Mouse (Mus musculus): ENCODE data around the gene I0C0044D17Rik. TPM values are rescaled to one million over a fixed set of nuclear protein-coding genes. Genes with fewer than 3 reads are reported as not detected.

I0C0044D17Rik gene
- total RNA-seq, 1 experiment from 2014 or later = not detected

DNA sequence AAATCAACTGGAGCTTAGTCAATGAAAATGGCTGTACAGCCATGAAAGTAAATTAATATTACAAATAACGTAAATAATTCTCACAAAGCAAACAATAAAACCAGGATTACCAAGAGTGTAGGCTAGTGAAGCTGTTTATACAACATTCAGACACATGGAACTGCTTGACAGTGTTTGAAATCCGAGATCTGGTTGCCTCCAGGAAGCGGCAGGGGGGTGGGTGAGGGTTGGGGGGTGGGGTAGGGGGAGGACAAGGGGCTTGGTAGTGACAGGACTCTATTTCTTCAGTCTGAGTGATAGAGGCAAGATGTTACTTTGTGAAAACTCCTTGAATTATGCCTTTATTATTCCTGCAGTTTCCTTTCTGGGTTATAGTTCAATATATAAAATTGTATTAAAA, 3.1 kb upstream of the I0C0044D17Rik start:
- no peak for DNase-seq

GRCm38 (mm10) chr4:98823047-98823446, 593 bp downstream of the I0C0044D17Rik start:
- DNase-seq = no peak

- DNase-seq = no peak
These were observed 1.2 kb downstream of the I0C0044D17Rik start for GRCm38 (mm10) chr4:98822478-98822877.

DNA sequence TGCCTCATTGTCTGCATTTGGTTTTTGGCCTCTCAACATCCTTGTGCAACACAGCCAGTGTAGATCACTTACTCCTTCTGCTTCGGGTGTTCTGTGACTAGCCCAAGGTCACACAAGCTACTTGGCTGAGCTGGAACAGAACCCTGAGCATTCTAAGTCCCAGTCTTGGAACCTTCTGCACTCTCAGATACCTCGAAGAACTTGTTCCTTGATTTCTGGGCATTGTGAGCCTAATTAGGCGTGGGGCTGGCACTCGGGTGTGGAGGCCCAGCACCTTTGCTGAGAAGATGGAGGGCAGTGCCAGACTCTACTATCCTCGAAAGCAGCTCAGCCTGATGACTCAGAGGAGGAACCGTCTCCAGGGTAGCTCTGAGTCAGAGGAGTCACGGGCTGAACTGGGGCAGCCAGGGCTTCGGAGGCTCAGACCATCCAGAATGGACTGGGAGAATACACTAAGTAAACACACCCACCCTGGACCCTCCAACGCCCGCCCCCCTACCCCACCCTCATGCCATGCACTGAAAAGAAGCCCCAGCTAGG, 4.4 kb downstream of the I0C0044D17Rik start:
- DNase-seq = peak; percentile 46

DNA sequence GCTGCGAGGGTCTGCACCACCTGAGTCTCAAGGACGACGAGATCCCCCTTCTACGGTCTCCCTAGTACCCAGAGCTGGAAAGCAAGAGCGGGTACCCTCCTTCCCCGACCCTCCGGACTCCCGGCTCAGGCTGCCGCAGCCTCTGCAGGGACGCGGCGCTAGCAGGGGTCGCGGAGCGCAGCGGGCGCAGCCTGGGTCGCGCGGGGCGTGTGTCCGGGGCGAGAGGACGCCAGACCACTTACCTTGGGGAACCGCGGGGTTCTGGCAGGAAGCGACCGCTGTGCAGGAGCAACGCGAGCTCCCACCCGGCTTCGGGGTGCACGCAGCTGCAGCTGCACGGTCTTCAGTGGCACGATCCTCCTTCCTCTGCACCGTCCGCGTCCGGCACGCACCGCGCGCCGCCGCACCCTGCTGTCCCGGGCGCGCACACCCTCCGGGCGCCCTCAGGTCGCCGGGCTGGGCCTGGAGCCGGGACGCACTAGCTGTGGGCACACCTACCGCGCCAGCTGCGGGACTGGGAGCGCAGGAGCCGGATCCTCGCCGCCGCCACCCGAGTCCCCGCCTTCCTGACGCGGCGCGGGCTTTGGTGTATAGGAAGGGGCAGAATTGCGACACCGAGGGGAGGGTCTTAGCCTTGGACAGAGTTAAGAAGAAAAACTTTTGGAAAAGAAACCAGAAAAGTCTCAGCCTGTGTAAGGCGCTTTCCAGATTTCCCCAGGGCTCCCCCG, 6.3 kb downstream of the I0C0044D17Rik start, which contains the start of gene Kank4:
TSS of gene Kank4 (minus strand) at position 354 of the 728 bp plus-strand sequence.
- peak; percentile 51 for DNase-seq

DNA sequence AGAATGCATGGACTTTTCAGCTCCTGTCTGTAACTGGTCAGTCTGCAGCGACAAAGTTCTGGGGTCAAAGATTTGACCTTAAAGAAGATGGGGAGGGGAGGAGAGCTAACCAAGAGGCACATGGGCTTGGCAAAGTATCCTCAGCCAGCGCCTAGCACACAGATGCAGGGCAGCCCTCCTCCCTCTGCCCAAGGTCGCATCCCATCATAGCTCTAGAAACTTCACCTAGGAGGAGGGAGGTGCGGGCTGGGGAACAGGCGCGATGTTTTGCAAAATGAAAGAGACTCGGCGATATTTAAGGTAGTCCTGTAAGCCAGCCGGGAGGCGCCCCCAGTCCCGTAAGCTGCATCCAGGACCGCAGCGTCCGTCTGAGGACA, 6.8 kb downstream of the I0C0044D17Rik start:
- peak; percentile 11 for DNase-seq

DNA sequence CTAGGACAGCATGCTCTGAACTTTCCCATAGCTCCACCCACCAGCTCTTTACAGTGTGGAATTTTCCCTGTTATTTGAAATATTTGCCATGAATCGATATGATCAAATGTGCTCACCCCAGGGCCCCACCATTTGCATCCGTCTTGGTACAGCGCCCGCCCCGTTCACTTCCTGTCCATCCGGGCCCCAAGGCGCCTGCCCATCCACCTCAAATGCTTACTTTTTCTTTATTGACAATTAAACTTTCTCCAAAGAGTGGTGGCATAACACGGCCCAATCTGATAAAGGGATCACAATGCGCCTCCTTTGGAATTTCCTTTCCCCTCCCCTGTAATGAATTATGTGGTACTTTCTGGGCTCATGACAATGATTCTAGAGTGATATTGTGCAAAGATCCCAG, 17.3 kb downstream of the I0C0044D17Rik start:
- DNase-seq = no peak

DNA sequence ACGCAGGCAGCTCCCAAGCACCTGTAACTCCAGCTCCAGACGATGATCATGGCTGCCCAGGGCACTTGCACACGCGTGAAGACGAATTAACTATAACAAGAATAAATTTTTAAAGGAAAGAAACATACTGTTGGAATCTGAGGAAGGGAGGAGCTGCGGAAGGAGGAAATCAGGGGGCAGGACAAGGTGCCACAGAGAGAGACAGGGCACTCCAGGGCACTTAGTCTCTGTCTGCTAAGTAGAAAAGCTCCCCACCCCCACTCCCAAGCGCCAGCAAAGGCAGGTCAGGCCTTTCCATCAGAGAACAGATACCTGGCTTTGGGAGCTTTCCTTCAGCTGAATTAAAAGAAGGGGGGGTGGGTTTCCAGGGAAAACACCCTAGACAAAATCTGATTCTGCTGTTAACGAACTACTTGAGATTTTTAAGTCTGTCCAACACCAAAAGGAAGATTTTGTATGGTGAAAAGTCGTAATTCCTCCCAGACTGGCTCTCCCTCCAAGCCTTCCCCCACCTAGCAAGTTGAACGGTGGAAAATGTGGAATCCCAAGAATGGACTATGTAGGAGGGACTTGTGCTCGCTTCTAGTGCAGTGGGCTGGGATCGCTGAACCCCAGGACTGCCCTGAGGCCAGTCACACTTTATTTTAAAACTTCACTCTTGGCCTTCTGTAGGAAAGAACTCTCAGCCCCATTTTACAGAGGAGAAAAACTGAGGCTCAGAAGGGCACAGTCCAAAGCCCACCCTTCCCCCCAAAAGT, 18.2 kb downstream of the I0C0044D17Rik start:
- no peak for DNase-seq

DNA sequence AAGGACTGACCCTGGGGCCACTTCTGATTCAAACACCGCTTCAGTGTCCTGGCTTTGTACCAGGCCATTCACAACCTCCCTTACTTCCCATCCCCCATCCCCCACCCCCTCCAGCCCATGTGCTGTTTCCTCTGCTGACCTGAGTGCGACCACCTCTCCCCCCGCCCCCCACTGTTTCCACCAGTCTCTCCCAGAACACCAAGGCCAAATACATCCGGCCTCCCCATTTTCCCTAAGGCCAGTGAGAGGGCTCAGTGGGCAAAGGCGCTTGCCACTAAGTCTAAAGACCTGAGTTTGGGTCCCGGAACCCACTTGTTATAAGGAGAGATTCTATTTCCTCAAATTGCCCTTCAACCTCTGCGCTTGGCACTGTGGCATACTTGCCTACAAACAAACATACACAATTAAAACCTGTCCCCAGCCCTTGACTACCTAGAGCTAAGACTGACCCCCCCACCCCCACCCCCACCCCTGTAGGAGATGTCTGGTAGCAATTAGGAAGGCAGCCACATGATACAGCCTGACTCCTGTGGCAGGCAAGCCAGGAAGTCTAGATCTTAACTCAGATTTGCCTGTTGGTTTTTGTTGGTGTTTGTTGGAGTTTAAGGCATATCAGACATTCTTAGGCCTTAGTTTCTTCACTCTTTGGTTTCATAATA, 19.0 kb downstream of the I0C0044D17Rik start:
- no peak for DNase-seq

DNA sequence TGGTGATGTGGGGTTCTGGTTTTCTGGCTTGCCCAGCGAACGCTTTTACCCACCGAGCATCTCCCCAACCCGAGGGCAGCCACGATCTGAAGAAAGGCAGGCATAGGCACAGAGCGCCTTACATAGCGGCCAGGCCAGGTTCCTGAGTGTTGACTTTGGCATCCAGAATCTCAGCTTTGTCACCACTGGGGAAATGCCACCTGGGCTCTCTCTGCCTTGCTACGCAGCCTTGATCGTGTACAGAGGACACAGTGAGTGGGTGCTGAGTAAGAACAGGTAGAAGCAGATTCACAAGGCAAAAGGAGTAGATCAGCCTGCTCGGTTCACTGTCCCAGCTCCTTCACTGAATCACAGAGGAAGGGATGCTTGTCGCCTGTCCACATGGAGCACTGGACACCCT, 21.9 kb downstream of the I0C0044D17Rik start:
- no peak for DNase-seq

DNA sequence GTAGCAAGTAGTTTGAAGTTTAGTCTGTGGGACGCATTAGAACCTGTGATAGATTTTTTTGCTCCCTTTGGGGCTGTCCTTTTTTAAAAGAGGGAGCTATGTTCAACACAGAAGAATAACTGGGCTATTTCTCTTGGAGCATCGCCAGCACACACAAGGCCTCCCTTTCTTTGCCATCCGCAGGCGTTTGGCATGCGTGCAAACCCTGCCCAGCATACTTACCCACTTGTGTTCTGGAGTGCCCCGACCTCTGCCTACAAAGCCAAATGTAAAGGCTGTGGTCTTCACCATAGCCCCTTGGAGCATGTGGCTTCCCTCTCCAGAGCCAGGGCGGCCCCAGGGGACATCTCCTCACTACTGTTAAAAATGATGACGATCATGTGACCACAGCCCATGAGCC, 22.8 kb downstream of the I0C0044D17Rik start:
- DNase-seq = peak; percentile 17

DNA sequence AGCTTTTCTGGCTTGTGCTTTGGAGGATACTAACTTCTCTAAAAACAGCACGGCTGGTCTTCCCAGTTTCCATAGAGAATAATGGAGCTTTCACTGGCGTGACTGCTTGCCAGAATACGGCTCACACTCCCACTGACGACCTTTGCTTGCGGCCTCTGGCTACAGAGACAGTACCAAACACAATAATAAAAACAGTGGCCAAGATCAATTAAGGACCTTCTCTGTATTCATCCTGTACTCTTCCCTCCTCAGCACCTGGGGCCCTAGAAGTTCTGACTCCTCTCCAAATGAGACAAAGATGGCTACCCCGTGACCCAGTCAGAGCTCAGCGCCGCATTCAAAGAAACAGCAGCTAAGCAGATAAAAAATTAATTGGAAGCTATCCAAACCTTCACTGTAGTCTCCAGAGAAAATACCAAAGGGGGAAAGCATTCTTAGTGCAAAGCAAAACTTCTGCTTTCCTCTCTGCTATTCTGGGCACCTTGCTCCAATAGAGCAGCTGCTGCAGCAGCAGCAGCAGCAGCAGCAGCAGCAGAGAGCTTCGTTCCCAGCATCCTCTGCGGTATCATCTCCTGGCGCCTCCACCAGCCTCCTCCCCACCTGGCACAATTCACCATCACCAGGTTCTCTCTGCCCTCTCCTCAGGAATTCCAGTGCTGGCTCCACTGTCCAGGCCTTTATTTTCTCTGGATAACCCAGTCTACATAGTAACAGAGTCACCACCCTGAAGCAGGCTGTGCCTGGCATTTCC, 26.9 kb downstream of the I0C0044D17Rik start:
- no peak for DNase-seq

GRCm38 (mm10) chr4:98795241-98795640, 28.4 kb downstream of the I0C0044D17Rik start:
- DNase-seq = no peak

GRCm38 (mm10) chr4:98793486-98793885, 30.2 kb downstream of the I0C0044D17Rik start:
- no peak for DNase-seq

DNA sequence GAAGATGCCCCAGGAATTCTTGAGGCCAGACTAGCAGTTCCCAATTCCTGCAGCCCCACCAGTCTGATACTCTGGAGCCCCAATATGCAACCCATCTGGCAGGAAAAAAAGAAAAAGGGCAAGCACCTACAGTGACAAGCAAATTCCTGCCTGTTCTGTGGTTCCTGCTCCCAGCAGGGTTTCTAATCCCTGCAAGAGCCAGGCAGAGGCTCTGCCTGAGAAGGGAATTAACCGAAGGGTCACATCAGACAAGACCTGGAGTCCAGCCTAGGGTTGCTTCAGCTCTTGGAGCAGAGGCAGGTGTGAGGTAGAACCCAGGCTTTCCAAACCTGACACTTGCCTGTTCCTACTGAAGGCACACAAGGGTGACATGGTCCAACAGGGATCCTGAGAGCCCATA, 32.9 kb downstream of the I0C0044D17Rik start:
- no peak for DNase-seq

DNA sequence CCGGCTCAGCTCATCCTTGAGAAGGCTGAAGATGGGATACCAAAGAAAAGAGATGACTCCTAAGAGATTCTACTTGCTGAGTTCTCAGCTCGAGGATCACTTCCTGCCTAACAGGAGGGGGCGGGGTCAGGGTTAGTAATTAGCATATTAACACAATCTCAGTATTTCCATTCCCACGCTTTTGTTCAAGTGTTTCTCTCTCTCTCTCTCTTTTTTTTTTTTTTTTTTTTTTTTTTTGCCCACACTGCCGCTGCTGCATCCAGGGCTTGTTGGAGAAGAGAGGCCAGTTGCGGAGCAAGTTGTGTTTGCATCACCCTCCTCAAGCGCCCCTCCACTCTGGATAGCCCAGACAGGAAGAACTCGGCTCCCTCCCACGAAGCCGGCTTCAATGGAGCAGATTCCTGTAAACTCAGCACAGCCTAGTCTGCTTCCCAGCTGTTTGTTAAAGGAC, 33.8 kb downstream of the I0C0044D17Rik start:
- no peak for DNase-seq

DNA sequence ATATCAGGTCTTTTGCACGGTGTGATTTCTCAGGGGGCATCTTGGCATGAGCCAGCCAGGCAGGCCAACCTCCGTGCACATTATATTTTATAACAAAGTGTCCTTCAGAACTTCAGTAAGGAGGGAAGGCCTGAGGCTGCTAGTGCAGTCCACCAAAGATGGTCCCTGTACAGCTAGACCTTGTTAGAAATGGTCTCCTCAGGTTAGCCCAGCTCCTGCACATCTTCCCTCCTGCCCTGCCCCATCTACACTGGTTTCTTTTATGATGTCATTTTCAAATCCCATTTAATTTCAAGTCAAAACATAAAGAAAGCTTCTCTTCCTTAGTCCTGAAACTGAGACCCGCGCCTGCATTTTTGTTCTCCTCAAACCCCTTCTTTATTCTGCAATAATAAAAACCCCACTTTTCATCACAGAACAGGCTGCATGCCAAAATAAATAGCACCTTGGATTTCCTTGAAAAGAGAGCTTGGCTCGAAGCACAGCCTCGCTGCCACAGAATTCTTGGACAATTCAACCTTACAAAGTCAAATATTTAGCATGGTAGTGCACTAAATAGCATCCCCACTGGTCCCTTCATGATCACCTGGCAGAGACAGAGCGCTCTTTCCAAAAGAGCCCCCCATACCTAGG, 34.4 kb downstream of the I0C0044D17Rik start:
- no peak for DNase-seq

- no peak for DNase-seq
These were observed 37.4 kb downstream of the I0C0044D17Rik start for GRCm38 (mm10) chr4:98786281-98786680.

- DNase-seq = no peak
These were observed 37.8 kb downstream of the I0C0044D17Rik start for GRCm38 (mm10) chr4:98785851-98786250.

- no peak for DNase-seq
These were observed 45.4 kb downstream of the I0C0044D17Rik start for GRCm38 (mm10) chr4:98778219-98778618.

GRCm38 (mm10) chr4:98777464-98777863, 46.2 kb downstream of the I0C0044D17Rik start:
- DNase-seq = no peak

Data from adrenal gland, postnatal 25 days (tissue).